25 mouse cellular contexts compared by ENCODE assay signal in the genomic region with DNA sequence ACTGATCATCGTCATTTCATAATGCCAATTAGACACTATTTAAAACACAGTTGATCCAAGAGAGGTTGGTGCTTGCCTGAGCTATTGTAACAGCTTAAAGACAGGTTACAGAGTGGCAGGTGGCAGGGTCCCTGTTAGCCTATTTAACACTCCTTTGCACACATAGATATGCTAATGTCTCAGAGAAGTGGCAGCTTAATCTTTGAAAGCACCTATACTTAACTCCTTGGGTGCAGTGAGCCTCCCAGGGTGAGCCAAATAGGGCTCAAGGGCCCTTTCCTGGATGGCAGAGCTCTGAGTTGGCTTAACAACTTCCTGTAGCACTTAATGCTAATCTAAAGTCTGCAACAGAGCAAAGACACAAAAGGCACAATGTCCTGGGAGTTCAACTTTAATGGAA.
DNase-seq lines count a peak whose midpoint lies in the region; ATAC-seq and TF ChIP-seq lines count a peak whose summit lies in the region.
"Had no signal": no experiment of that assay in that cellular context is flagged by ENCODE, and none has a peak within 500 bp of the region (broad histone marks: within the 10 kb centered on the region; RNA-seq: fewer than 3 reads in every experiment).

No protein-coding gene starts in this region.

- no peak overlapping the region for H3K4me3 ChIP-seq in midbrain, postnatal 0 days (ENCODE audit: low read depth, low read length)
- no peak overlapping the region for H3K4me3 ChIP-seq in midbrain, embryonic 15.5 days
- H3K4me3 ChIP-seq in forebrain, embryonic 14.5 days (ENCODE audit: low read depth, low read length) = no peak overlapping the region
- H3K4me3 ChIP-seq: embryonic facial prominence, embryonic 15.5 days; erythroblast, embryonic 14.5 days; heart, embryonic 10.5 days; hindbrain, embryonic 12.5 days had no signal

- H3K27ac ChIP-seq in midbrain, postnatal 0 days (ENCODE audit: low read depth, low read length) = no peak overlapping the region
- no peak overlapping the region for H3K27ac ChIP-seq in midbrain, embryonic 15.5 days
- no peak overlapping the region for H3K27ac ChIP-seq in forebrain, embryonic 14.5 days (ENCODE audit: low read depth, low read length)
- H3K27ac ChIP-seq: embryonic facial prominence, embryonic 15.5 days; heart, embryonic 10.5 days; hindbrain, embryonic 12.5 days had no signal

- intact Hi-C loops in left cerebral cortex, postnatal 25 days (cut with DNase I) = no loop called here

- H3K9me3 ChIP-seq in midbrain, postnatal 0 days (ENCODE audit: low read length) = no peaks in the 10 kb centered on the region
- no peaks in the 10 kb centered on the region for H3K9me3 ChIP-seq in midbrain, embryonic 15.5 days
- no peaks in the 10 kb centered on the region for H3K9me3 ChIP-seq in forebrain, embryonic 14.5 days (replicated peaks; ENCODE audit: control insufficient read depth, low read length)
- H3K9me3 ChIP-seq: embryonic facial prominence, embryonic 15.5 days; heart, embryonic 10.5 days; hindbrain, embryonic 12.5 days had no signal

- H3K4me1 ChIP-seq in midbrain, postnatal 0 days (ENCODE audit: insufficient read depth, low read length) = no peaks in the 10 kb centered on the region
- H3K4me1 ChIP-seq in midbrain, embryonic 15.5 days = no peaks in the 10 kb centered on the region
- H3K4me1 ChIP-seq in forebrain, embryonic 14.5 days (ENCODE audit: control insufficient read depth, insufficient read depth, low read length) = peaks cover 3% of the 10 kb centered on the region; the same call in 1 of the 2 replicates
- H3K4me1 ChIP-seq: embryonic facial prominence, embryonic 15.5 days; heart, embryonic 10.5 days; hindbrain, embryonic 12.5 days had no signal

- peak; percentile 1 for DNase-seq in midbrain, postnatal 0 days (ENCODE audit: low spot score)
- peak; percentile 91 for DNase-seq in ZHBTc4 (ENCODE audit: low read depth, low spot score)
- DNase-seq in forebrain, embryonic 14.5 days (ENCODE audit: low spot score) = peak; percentile 37
- DNase-seq in left cerebral cortex, postnatal 25 days (ENCODE audit: low spot score in 2 of 2) = no peak
- no peak for DNase-seq in adrenal gland, postnatal 25 days
- DNase-seq: adrenal gland, adult 2 months; adrenal gland, postnatal 36 days; cerebellum, adult 11 months; cerebellum, adult 9-10 months; cerebellum, postnatal 25 days; gastrocnemius, postnatal 10 days; heart, adult 18-20 months; heart, postnatal 10 days; heart, postnatal 4 days; kidney, adult 11 months; kidney, adult 9 months had no signal

- no peak for ATAC-seq in midbrain, postnatal 0 days (ENCODE audit: low FRiP score)
- no peak for ATAC-seq in midbrain, embryonic 15.5 days (replicated peaks)
- peak; percentile 73 for ATAC-seq in forebrain, embryonic 14.5 days
- no peak for ATAC-seq in frontal cortex, adult (ENCODE audit: low TSS enrichment)
- ATAC-seq: hindbrain, embryonic 16.5 days; inflammation-experienced regulatory T-cells, adult 6 months had no signal

- WGBS in midbrain, postnatal 0 days = 19% methylated on average over 1 of the region's 1 CpGs
- 18% methylated on average over 1 of the region's 1 CpGs for WGBS in midbrain, embryonic 15.5 days
- 0% methylated on average over 1 of the region's 1 CpGs for WGBS in forebrain, embryonic 14.5 days

- H3K27me3 ChIP-seq in midbrain, postnatal 0 days (ENCODE audit: insufficient read depth, low read length) = no peaks in the 10 kb centered on the region
- no peaks in the 10 kb centered on the region for H3K27me3 ChIP-seq in midbrain, embryonic 15.5 days (replicated peaks)
- H3K27me3 ChIP-seq in forebrain, embryonic 14.5 days (replicated peaks; ENCODE audit: control insufficient read depth, insufficient read depth, low read length) = no peaks in the 10 kb centered on the region
- H3K27me3 ChIP-seq: CH12.LX; embryonic facial prominence, embryonic 15.5 days; hindbrain, embryonic 12.5 days had no signal

- no peak overlapping the region for H3K9ac ChIP-seq in midbrain, postnatal 0 days (replicated peaks; ENCODE audit: low read length, poor library complexity, severe bottlenecking)
- H3K9ac ChIP-seq in midbrain, embryonic 15.5 days = no peak overlapping the region
- H3K9ac ChIP-seq in forebrain, embryonic 14.5 days (ENCODE audit: low read length) = no peak overlapping the region
- H3K9ac ChIP-seq: embryonic facial prominence, embryonic 15.5 days; hindbrain, embryonic 12.5 days had no signal

- no peak for TF ChIP-seq CTCF in midbrain, postnatal 0 days (IDR thresholded peaks at IDR 0.05)

- H3K4me2 ChIP-seq in midbrain, postnatal 0 days (ENCODE audit: low read depth, low read length, poor library complexity, severe bottlenecking) = no peak overlapping the region
- H3K4me2 ChIP-seq in midbrain, embryonic 15.5 days = no peak overlapping the region
- H3K4me2 ChIP-seq in forebrain, embryonic 14.5 days (ENCODE audit: low read length) = no peak overlapping the region
- H3K4me2 ChIP-seq: embryonic facial prominence, embryonic 15.5 days; hindbrain, embryonic 12.5 days had no signal

- H3K36me3 ChIP-seq in midbrain, postnatal 0 days (ENCODE audit: insufficient read depth, low read length) = no peaks in the 10 kb centered on the region
- H3K36me3 ChIP-seq in midbrain, embryonic 15.5 days (replicated peaks) = no peaks in the 10 kb centered on the region
- H3K36me3 ChIP-seq in forebrain, embryonic 14.5 days (ENCODE audit: control insufficient read depth, insufficient read depth, low read length) = no peaks in the 10 kb centered on the region
- H3K36me3 ChIP-seq: embryonic facial prominence, embryonic 15.5 days; heart, embryonic 10.5 days; hindbrain, embryonic 12.5 days had no signal

Comparison
In these comparisons a context has a peak if more than half of its experiments do, and no peak if none do; other contexts are left out.
1. DNase-seq: peak in midbrain, postnatal 0 days (single experiment), ZHBTc4 (single experiment) and forebrain, embryonic 14.5 days (single experiment); none in left cerebral cortex, postnatal 25 days (0 of 2) and adrenal gland, postnatal 25 days (single experiment).